11 mouse cellular contexts compared by ENCODE assay signal in the genomic region with DNA sequence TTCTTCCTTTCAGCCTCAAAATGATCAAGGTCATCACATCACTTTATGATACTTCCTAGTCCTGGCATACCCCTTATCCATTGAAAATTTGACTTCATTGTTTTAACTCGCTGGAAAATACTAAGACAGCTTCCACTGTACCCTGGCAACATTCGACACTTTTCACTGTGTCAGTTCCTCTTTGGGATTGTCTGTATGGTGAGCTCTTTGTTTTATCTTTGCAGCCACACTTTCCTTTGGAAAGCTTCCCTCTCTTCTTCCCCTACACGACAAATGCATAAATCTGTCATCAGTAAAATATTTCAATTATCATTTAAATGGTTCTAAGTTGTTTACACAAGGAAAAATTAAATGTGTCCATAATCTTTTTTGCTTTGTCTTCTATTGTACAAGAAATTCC.
"Had no signal": no experiment of that assay in that cellular context is flagged by ENCODE, and none has a peak within 500 bp of the region (broad histone marks: within the 10 kb centered on the region; RNA-seq: fewer than 3 reads in every experiment).

No protein-coding gene starts in this region.

- H3K9me3 ChIP-seq: kidney, embryonic 15.5 days; limb, embryonic 15.5 days; liver, embryonic 12.5 days; midbrain, embryonic 13.5 days had no signal

- DNase-seq: kidney, adult 2 months; kidney, postnatal 14 days; lung, postnatal 14 days; right cerebral cortex, adult 18-20 months; right cerebral cortex, postnatal 25 days; thymus, postnatal 36 days had no signal

- H3K4me3 ChIP-seq: kidney, embryonic 15.5 days; limb, embryonic 15.5 days; liver, embryonic 12.5 days; midbrain, embryonic 13.5 days had no signal

- H3K27me3 ChIP-seq: kidney, embryonic 15.5 days; limb, embryonic 15.5 days; liver, embryonic 12.5 days; midbrain, embryonic 13.5 days had no signal

- ATAC-seq: intestine, embryonic 16.5 days; liver, embryonic 12.5 days; midbrain, embryonic 13.5 days had no signal

- H3K4me1 ChIP-seq: kidney, embryonic 15.5 days; limb, embryonic 15.5 days; liver, embryonic 12.5 days; midbrain, embryonic 13.5 days had no signal

- H3K9ac ChIP-seq: kidney, embryonic 15.5 days; limb, embryonic 15.5 days; liver, embryonic 12.5 days; midbrain, embryonic 13.5 days had no signal

- H3K27ac ChIP-seq: kidney, embryonic 15.5 days; limb, embryonic 15.5 days; liver, embryonic 12.5 days; midbrain, embryonic 13.5 days had no signal

- H3K36me3 ChIP-seq: kidney, embryonic 15.5 days; limb, embryonic 15.5 days; liver, embryonic 12.5 days; midbrain, embryonic 13.5 days had no signal

- H3K4me2 ChIP-seq: kidney, embryonic 15.5 days; limb, embryonic 15.5 days; liver, embryonic 12.5 days; midbrain, embryonic 13.5 days had no signal
